Mouse (Mus musculus) small intestine, adult 2 months (tissue): ENCODE results near the gene Ugcg.

ENCODE experiments used
- CTCF ChIP-seq: fragments of 200-500 bp; IDR thresholded peaks from 2 replicates; pipeline ENCODE4 v1.5.1; 2012; ENCODE audit warnings: low read depth, mild to moderate bottlenecking, control low read depth, inconsistent platforms, low read length, moderate library complexity, mixed read lengths; ENCODE audit not compliant: insufficient replicate concordance, insufficient read length; ENCODE audit errors: extremely low read depth
- POLR2A ChIP-seq: fragments of 200-500 bp; IDR thresholded peaks from 2 replicates; pipeline ENCODE4 v1.6.1; 2012; ENCODE audit warnings: low read depth, mild to moderate bottlenecking, control low read depth, inconsistent platforms, low read length, moderate library complexity

DNA sequence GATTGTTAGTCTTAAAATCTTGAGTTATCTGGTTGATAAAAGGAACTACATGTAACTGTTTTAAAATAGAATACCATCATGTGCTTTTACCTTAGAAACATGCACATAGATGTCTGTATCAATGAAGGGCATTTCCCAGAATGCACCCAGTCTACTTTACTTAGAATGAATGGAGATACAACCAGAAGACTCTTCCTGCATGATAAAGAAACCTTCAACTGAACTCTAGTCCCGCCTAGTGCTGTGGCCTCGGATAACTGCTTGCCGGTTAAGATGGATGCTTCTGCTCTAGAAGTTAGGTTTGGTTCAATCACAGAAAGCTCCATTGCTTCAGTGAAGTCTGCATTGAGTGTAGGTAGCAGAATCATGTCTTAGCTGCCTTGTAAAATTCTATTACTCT lies 26.5 kb downstream of the Ugcg start:
- TF ChIP-seq CTCF (no peak), POLR2A (no peak)
